Mouse (Mus musculus): ENCODE results near the gene Cdc26.

GRCm38 (mm10) chr4:62427978-62428758 is 19.7 kb upstream of the Cdc26 start:
- TF ChIP-seq POLR2A (IDR thresholded peaks at IDR 0.05; ENCODE audit: low read depth, low read length) (no peak), CTCF (conservative IDR thresholded peaks at IDR 0.05 in 1 of 2, IDR thresholded peaks at IDR 0.05 in 1 of 2; ENCODE audit: low read depth in 2 of 2, low read length in 2 of 2) (no peak), EP300 (IDR thresholded peaks at IDR 0.05; ENCODE audit: low read length) (no peak), IRF4 (IDR thresholded peaks at IDR 0.05; ENCODE audit: low read depth, low read length) (no peak), HCFC1 (IDR thresholded peaks at IDR 0.05; ENCODE audit: low read depth, low read length) (no peak)
